Mouse (Mus musculus): ENCODE measurements around the gene Siah3. TPM values are rescaled to one million over a fixed set of nuclear protein-coding genes. Genes with fewer than 3 reads are reported as not detected.

Siah3 gene
- polyA plus RNA-seq, 1 experiment from 2014 or later, result 0.07 TPM

Other genes starting within 250 kb of the Siah3 start
- gene Cpb2, start 213.7 kb upstream of the Siah3 start, polyA plus RNA-seq (2014; fragmentation: Nextera tagmentation; extraction: Ambion mirVana), result not detected in 2 replicates
- 31.1 and 38.1 TPM in 2 replicates for gene Zc3h13, start 171.6 kb upstream of the Siah3 start, polyA plus RNA-seq (2014; fragmentation: Nextera tagmentation; extraction: Ambion mirVana)
- not detected in 2 replicates for gene Spert, start 137.1 kb downstream of the Siah3 start, polyA plus RNA-seq (2014; fragmentation: Nextera tagmentation; extraction: Ambion mirVana)
- not detected in 2 replicates for gene Erich6b, start 186.3 kb downstream of the Siah3 start, polyA plus RNA-seq (2014; fragmentation: Nextera tagmentation; extraction: Ambion mirVana)

Data from limb, embryonic 11.5 days (tissue).